Mouse (Mus musculus): ENCODE measurements around the gene Madcam1. TPM values are rescaled to one million over a fixed set of nuclear protein-coding genes. Genes with fewer than 3 reads are reported as not detected.

Gene Madcam1
- 0.31 and 1.00 TPM in 2 replicates for polyA plus RNA-seq (2014; fragmentation: Nextera tagmentation; extraction: Ambion mirVana)

- no peak within 1 kb of the TSS for H3K4me2 ChIP-seq (ENCODE audit: low read length)
- H3K27me3 ChIP-seq (ENCODE audit: control insufficient read depth, insufficient read depth, low read length): no peaks in the 10 kb centered on the region
- peaks cover 5% of the 10 kb centered on the region for H3K4me1 ChIP-seq (ENCODE audit: control insufficient read depth, insufficient read depth, low read length)
- ATAC-seq (ENCODE audit: low FRiP score, low TSS enrichment) (no peak; the same call in 1 of the 2 replicates), DNase-seq (peak; percentile 83)
- no peaks in the 10 kb centered on the region for H3K9me3 ChIP-seq (ENCODE audit: control insufficient read depth, low read length)
- H3K27ac ChIP-seq (replicated peaks; ENCODE audit: low read depth, low read length): no peak within 1 kb of the TSS
- no peak within 1 kb of the TSS for H3K9ac ChIP-seq (replicated peaks; ENCODE audit: low read length)
- no peak within 1 kb of the TSS for H3K4me3 ChIP-seq (replicated peaks; ENCODE audit: low read depth, low read length)
- no peaks in the 10 kb centered on the region for H3K36me3 ChIP-seq (ENCODE audit: control insufficient read depth, insufficient read depth, low read length)
- 10% methylated on average over 13 of the region's 13 CpGs for WGBS
Measured at GRCm38 (mm10) chr10:79664131-79664665, at the start of gene Madcam1. Madcam1 (plus strand) TSS chr10:79664559.

- Histone ChIP-seq H3K27ac (replicated peaks; ENCODE audit: low read depth, low read length) (no peak overlapping the region), H3K27me3 (ENCODE audit: control insufficient read depth, insufficient read depth, low read length) (peaks cover 20% of the 10 kb centered on the region), H3K4me2 (ENCODE audit: low read length) (no peak overlapping the region), H3K4me3 (replicated peaks; ENCODE audit: low read depth, low read length) (no peak overlapping the region), H3K9me3 (ENCODE audit: control insufficient read depth, low read length) (no peaks in the 10 kb centered on the region), H3K36me3 (ENCODE audit: control insufficient read depth, insufficient read depth, low read length) (no peaks in the 10 kb centered on the region), H3K4me1 (ENCODE audit: control insufficient read depth, insufficient read depth, low read length) (peaks cover 23% of the 10 kb centered on the region), H3K9ac (replicated peaks; ENCODE audit: low read length) (no peak overlapping the region)
- 9% methylated on average over 8 of the region's 8 CpGs for WGBS
- peak; percentile 26 for DNase-seq
- ATAC-seq (ENCODE audit: low FRiP score, low TSS enrichment): no peak
Measured at GRCm38 (mm10) chr10:79615860-79616259, 48.5 kb upstream of the Madcam1 start.

GRCm38 (mm10) chr10:79616376-79616775 lies 48.0 kb upstream of the Madcam1 start:
- peaks cover 23% of the 10 kb centered on the region for H3K4me1 ChIP-seq (ENCODE audit: control insufficient read depth, insufficient read depth, low read length)
- ATAC-seq (ENCODE audit: low FRiP score, low TSS enrichment) (no peak), DNase-seq (no peak)
- WGBS: 92% methylated on average over 5 of the region's 5 CpGs
- no peak overlapping the region for H3K4me2 ChIP-seq (ENCODE audit: low read length)
- H3K9ac ChIP-seq (replicated peaks; ENCODE audit: low read length): no peak overlapping the region
- peaks cover 20% of the 10 kb centered on the region for H3K27me3 ChIP-seq (ENCODE audit: control insufficient read depth, insufficient read depth, low read length)
- no peaks in the 10 kb centered on the region for H3K36me3 ChIP-seq (ENCODE audit: control insufficient read depth, insufficient read depth, low read length)
- H3K9me3 ChIP-seq (ENCODE audit: control insufficient read depth, low read length): no peaks in the 10 kb centered on the region
- H3K27ac ChIP-seq (replicated peaks; ENCODE audit: low read depth, low read length): no peak overlapping the region
- H3K4me3 ChIP-seq (replicated peaks; ENCODE audit: low read depth, low read length): no peak overlapping the region

- Histone ChIP-seq H3K4me1 (ENCODE audit: control insufficient read depth, insufficient read depth, low read length) (no peaks in the 10 kb centered on the region), H3K4me3 (replicated peaks; ENCODE audit: low read depth, low read length) (no peak overlapping the region), H3K9me3 (ENCODE audit: control insufficient read depth, low read length) (no peaks in the 10 kb centered on the region), H3K27me3 (ENCODE audit: control insufficient read depth, insufficient read depth, low read length) (no peaks in the 10 kb centered on the region), H3K9ac (replicated peaks; ENCODE audit: low read length) (no peak overlapping the region), H3K4me2 (ENCODE audit: low read length) (no peak overlapping the region), H3K27ac (replicated peaks; ENCODE audit: low read depth, low read length) (no peak overlapping the region), H3K36me3 (ENCODE audit: control insufficient read depth, insufficient read depth, low read length) (peaks cover 10% of the 10 kb centered on the region)
- DNase-seq (no peak), ATAC-seq (ENCODE audit: low FRiP score, low TSS enrichment) (no peak)
- 59% methylated on average over 12 of the region's 12 CpGs for WGBS
Measured at GRCm38 (mm10) chr10:79623950-79624349, 40.4 kb upstream of the Madcam1 start.

GRCm38 (mm10) chr10:79625398-79625797 lies 39.0 kb upstream of the Madcam1 start:
- no peaks in the 10 kb centered on the region for H3K9me3 ChIP-seq (ENCODE audit: control insufficient read depth, low read length)
- H3K9ac ChIP-seq (replicated peaks; ENCODE audit: low read length): no peak overlapping the region
- DNase-seq (no peak), ATAC-seq (ENCODE audit: low FRiP score, low TSS enrichment) (no peak)
- H3K4me1 ChIP-seq (ENCODE audit: control insufficient read depth, insufficient read depth, low read length): no peaks in the 10 kb centered on the region
- WGBS: 84% methylated on average over 9 of the region's 9 CpGs
- H3K4me2 ChIP-seq (ENCODE audit: low read length): no peak overlapping the region
- no peaks in the 10 kb centered on the region for H3K27me3 ChIP-seq (ENCODE audit: control insufficient read depth, insufficient read depth, low read length)
- no peak overlapping the region for H3K27ac ChIP-seq (replicated peaks; ENCODE audit: low read depth, low read length)
- peaks cover 10% of the 10 kb centered on the region for H3K36me3 ChIP-seq (ENCODE audit: control insufficient read depth, insufficient read depth, low read length)
- H3K4me3 ChIP-seq (replicated peaks; ENCODE audit: low read depth, low read length): no peak overlapping the region

- Histone ChIP-seq H3K9me3 (ENCODE audit: control insufficient read depth, low read length) (no peaks in the 10 kb centered on the region), H3K4me3 (replicated peaks; ENCODE audit: low read depth, low read length) (no peak overlapping the region), H3K36me3 (ENCODE audit: control insufficient read depth, insufficient read depth, low read length) (peaks cover 10% of the 10 kb centered on the region), H3K9ac (replicated peaks; ENCODE audit: low read length) (no peak overlapping the region), H3K27ac (replicated peaks; ENCODE audit: low read depth, low read length) (no peak overlapping the region), H3K4me2 (ENCODE audit: low read length) (no peak overlapping the region), H3K4me1 (ENCODE audit: control insufficient read depth, insufficient read depth, low read length) (no peaks in the 10 kb centered on the region), H3K27me3 (ENCODE audit: control insufficient read depth, insufficient read depth, low read length) (no peaks in the 10 kb centered on the region)
- ATAC-seq (ENCODE audit: low FRiP score, low TSS enrichment) (no peak), DNase-seq (no peak)
- 90% methylated on average over 10 of the region's 10 CpGs for WGBS
Measured at GRCm38 (mm10) chr10:79626156-79626555, 38.2 kb upstream of the Madcam1 start.

- Histone ChIP-seq H3K36me3 (ENCODE audit: control insufficient read depth, insufficient read depth, low read length) (peaks cover 10% of the 10 kb centered on the region), H3K4me3 (replicated peaks; ENCODE audit: low read depth, low read length) (no peak overlapping the region), H3K9me3 (ENCODE audit: control insufficient read depth, low read length) (no peaks in the 10 kb centered on the region), H3K4me1 (ENCODE audit: control insufficient read depth, insufficient read depth, low read length) (no peaks in the 10 kb centered on the region), H3K27me3 (ENCODE audit: control insufficient read depth, insufficient read depth, low read length) (no peaks in the 10 kb centered on the region), H3K9ac (replicated peaks; ENCODE audit: low read length) (no peak overlapping the region), H3K4me2 (ENCODE audit: low read length) (no peak overlapping the region), H3K27ac (replicated peaks; ENCODE audit: low read depth, low read length) (no peak overlapping the region)
- no peak for DNase-seq
- 84% methylated on average over 5 of the region's 5 CpGs for WGBS
- no peak for ATAC-seq (ENCODE audit: low FRiP score, low TSS enrichment)
Measured at GRCm38 (mm10) chr10:79628377-79628776, 36.0 kb upstream of the Madcam1 start.

GRCm38 (mm10) chr10:79631432-79631831 lies 32.9 kb upstream of the Madcam1 start:
- Histone ChIP-seq H3K9ac (replicated peaks; ENCODE audit: low read length) (no peak overlapping the region), H3K36me3 (ENCODE audit: control insufficient read depth, insufficient read depth, low read length) (peaks cover 3% of the 10 kb centered on the region; the same call in 1 of the 2 replicates), H3K4me3 (replicated peaks; ENCODE audit: low read depth, low read length) (no peak overlapping the region), H3K9me3 (ENCODE audit: control insufficient read depth, low read length) (no peaks in the 10 kb centered on the region), H3K27ac (replicated peaks; ENCODE audit: low read depth, low read length) (no peak overlapping the region), H3K4me1 (ENCODE audit: control insufficient read depth, insufficient read depth, low read length) (0 out of 2 replicates have a peak, but pooled peaks cover 5% of the 10 kb centered on the region), H3K27me3 (ENCODE audit: control insufficient read depth, insufficient read depth, low read length) (no peaks in the 10 kb centered on the region), H3K4me2 (ENCODE audit: low read length) (no peak overlapping the region)
- DNase-seq (peak; percentile 36), ATAC-seq (ENCODE audit: low FRiP score, low TSS enrichment) (peak; percentile 21; the same call in 1 of the 2 replicates)
- WGBS: 80% methylated on average over 4 of the region's 4 CpGs

- H3K4me1 ChIP-seq (ENCODE audit: control insufficient read depth, insufficient read depth, low read length): 0 out of 2 replicates have a peak, but pooled peaks cover 8% of the 10 kb centered on the region
- ATAC-seq (ENCODE audit: low FRiP score, low TSS enrichment): no peak
- peaks cover 3% of the 10 kb centered on the region; the same call in 1 of the 2 replicates for H3K27me3 ChIP-seq (ENCODE audit: control insufficient read depth, insufficient read depth, low read length)
- DNase-seq: no peak
- no peak overlapping the region for H3K4me3 ChIP-seq (replicated peaks; ENCODE audit: low read depth, low read length)
- no peak overlapping the region for H3K27ac ChIP-seq (replicated peaks; ENCODE audit: low read depth, low read length)
- H3K4me2 ChIP-seq (ENCODE audit: low read length): no peak overlapping the region
- no peak overlapping the region for H3K9ac ChIP-seq (replicated peaks; ENCODE audit: low read length)
- H3K36me3 ChIP-seq (ENCODE audit: control insufficient read depth, insufficient read depth, low read length): no peaks in the 10 kb centered on the region
- H3K9me3 ChIP-seq (ENCODE audit: control insufficient read depth, low read length): no peaks in the 10 kb centered on the region
- WGBS: 83% methylated on average over 17 of the region's 17 CpGs
Measured at GRCm38 (mm10) chr10:79633006-79633777, 31.2 kb upstream of the Madcam1 start.
